Mouse (Mus musculus): Measurements from ENCODE around the gene Krtap26-1. TPM values are rescaled to one million over a fixed set of nuclear protein-coding genes. Genes with fewer than 3 reads are reported as not detected.
A peak's percentile ranks its signal among the peaks of the same experiment; 100 is the strongest.

Gene Krtap26-1
- total RNA-seq (2021): not detected
- long read RNA-seq, experiment 1: 0 reads
- long read RNA-seq, experiment 2: 0 reads

DNA sequence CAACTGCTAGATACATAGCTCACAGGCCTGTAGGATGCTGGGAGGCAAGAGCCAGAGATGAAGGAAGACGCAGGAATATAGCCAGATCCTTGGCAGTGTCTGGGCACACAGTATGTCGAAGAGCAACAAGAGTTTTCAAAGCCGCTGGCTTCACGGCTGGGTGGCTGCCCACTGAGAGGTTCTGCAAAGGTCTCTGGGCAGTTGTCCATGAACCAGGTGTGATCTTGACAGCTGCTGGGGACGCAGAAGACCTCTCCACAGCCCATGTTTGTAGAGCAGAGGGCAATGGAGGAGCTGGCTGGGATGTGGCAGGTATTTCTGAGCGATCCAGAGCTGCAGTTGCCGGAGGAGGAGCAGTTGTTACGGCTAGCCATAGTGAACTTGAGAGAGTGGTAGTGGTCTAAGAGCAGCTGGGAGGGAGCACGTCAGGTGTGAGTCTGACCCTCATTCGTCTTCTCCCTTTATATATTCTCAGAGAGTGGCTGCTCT lies at the start of gene Krtap26-1:
Krtap26-1 (minus strand) TSS at position 439 of the 489 bp plus-strand sequence.
- DNase-seq: no peak
- intact Hi-C loops (cut with DNase I): no loop called here

DNA sequence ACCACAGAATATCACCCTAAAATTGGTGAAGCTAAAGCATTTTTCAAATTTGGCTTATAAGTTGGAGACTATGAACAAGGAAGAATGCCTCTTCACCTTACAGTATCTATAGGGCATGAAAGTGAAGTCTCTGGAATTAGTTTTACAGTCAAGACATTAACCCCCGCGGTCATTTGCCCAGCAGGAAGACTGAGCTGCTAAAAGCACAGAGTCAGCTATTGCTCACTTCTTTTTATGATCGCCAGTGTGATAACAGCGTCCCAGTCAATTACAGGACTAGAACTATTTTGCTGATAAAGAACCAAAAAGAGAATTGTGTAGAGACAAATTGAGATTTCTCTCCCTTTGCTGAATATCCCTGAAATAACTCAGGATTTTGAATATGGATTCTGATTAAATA lies 48.7 kb upstream of the Krtap26-1 start:
- intact Hi-C loops (cut with DNase I): no loop called here
- DNase-seq: no peak

- no peak for DNase-seq
- intact Hi-C loops (cut with DNase I): no loop called here
These were observed 33.7 kb upstream of the Krtap26-1 start for GRCm38 (mm10) chr16:88681282-88681681.

DNA sequence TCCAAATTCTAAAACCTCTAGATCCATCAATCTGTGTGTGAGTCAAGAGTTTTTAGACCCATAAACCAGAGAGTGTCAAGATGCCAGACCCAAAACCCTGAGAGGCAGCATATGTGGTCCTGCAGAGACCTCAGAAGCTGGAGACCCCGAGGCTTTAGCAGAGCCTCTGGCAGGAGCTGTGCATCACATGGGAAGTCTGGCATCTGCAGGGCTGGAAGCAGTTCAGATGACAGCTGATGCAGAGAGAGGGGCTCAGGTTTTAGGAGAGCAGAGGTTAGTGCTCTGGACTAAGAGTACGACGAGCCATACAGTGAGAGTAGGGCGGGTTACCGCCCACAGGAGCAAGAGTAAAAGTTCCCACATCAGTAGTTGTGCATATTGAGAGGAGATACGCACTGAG lies 31.5 kb upstream of the Krtap26-1 start:
- DNase-seq: no peak
- intact Hi-C loops (cut with DNase I): no loop called here

GRCm38 (mm10) chr16:88671571-88671970 lies 24.0 kb upstream of the Krtap26-1 start, which contains the start of gene Krtap27-1:
TSS of gene Krtap27-1 (minus strand) at chr16:88671671.
- intact Hi-C loops (cut with DNase I): no loop called here
- DNase-seq: no peak

DNA sequence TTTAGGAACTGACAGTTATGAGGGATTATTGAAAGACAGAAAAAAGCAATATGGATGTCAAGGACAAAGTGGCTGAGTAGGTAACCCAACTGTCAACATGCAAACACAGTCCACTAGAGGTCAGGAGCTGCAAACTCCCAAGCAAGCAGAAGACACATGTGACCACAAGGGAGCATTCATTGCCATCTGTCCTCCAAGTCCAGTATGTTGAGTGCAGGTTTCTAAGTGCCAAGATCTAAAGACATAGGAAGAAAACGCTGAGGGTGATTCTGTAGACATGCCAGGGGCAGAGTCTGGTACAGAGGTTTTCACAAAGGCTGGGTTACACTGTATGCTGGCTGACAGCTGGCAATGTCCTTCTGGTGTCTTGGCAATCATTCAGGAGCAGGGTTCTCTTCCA lies 9.8 kb upstream of the Krtap26-1 start:
- intact Hi-C loops (cut with DNase I): no loop called here

DNA sequence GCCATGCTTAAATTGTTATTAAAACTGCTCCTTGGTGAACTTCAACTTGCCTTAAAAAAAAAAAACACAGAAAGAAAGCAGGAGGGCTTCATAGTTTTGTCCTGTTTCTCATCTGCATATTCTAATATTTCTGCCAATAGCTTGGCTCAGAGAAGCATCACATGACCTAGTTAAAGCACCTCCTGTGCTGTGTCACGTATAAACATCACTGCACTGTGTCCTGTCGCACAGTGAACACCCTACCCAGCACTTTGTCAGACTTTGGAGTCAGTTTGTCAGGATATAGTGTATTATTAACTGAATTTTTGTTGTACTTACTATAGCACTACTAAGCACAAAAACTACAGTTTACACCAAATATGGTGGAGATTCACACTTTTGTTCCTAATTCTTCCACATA lies 4.4 kb upstream of the Krtap26-1 start:
- DNase-seq: no peak
- intact Hi-C loops (cut with DNase I): no loop called here

More for the DNA sequence above, 9.8 kb upstream of the Krtap26-1 start:
- no peak for DNase-seq

GRCm38 (mm10) chr16:88651082-88651481 lies 3.5 kb upstream of the Krtap26-1 start:
- DNase-seq: no peak
- intact Hi-C loops (cut with DNase I): no loop called here

DNA sequence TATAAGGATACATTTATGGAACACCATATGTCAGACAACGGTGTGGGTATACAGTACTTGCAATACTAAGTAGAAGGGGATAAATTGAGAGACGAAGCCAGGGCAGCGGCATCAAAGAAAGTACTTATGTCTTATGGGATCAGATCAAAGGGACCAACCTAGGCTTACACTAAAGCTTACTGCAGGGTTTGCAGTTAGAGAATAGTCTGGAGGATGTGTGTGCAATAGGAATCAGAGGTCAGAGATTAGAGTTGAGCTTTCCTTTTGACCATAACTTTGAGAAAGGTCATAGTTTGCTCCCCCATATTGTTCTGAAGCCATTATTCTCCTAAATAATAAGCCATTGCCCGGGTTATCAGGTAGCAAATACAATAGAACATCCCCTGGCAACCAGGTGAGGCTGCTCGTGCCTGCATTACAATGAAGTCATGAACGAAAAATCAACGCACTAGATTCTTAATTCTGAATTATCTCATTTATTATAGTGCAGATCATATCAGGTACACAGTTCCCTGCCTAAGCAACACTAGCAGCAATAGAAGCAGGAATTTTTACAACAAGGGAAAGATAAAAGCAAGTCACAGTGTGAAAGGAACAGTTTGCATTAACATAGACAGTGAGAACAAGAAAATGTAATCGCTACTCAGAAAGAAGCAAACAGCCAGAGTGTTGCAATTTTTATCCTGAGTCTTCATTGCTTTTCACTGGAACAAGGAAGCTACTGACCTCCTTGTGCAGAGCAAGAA lies 1.1 kb downstream of the Krtap26-1 start:
- intact Hi-C loops (cut with DNase I): no loop called here
- DNase-seq: no peak

- DNase-seq: no peak
- intact Hi-C loops (cut with DNase I): no loop called here
These were observed 7.5 kb downstream of the Krtap26-1 start for GRCm38 (mm10) chr16:88640053-88640452.

GRCm38 (mm10) chr16:88635142-88635541 lies 12.5 kb downstream of the Krtap26-1 start:
- peak in 1 of 2 experiments; percentile 24 for DNase-seq
- intact Hi-C loops (cut with DNase I): no loop called here

DNA sequence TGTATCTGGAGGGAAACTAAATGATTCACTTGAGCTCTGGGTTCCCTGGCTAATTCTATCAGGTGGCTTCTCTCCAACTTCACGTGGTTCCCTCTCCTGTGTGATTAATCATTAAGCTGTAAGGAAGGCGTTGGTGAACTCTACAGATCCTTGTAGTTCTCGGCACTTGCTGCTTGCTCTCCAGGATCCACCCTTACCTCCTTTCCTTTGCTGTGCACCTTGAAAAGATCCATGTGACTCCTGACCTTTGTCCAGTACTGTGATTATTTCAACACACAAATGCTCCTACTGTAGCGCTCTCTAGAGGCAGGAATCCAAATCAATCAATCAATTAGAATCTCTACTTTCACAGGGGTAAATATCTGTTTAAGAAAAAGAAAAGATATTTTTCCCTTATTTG lies 16.1 kb downstream of the Krtap26-1 start:
- intact Hi-C loops (cut with DNase I): no loop called here
- no peak for DNase-seq

GRCm38 (mm10) chr16:88627566-88627965 lies 20.0 kb downstream of the Krtap26-1 start, which contains the start of gene 2310079G19Rik:
TSS of gene 2310079G19Rik (minus strand) at chr16:88627666.
- no peak for DNase-seq

GRCm38 (mm10) chr16:88612712-88613111 lies 34.9 kb downstream of the Krtap26-1 start:
- intact Hi-C loops (cut with DNase I): no loop called here
- DNase-seq: no peak

More at GRCm38 (mm10) chr16:88627566-88627965, 20.0 kb downstream of the Krtap26-1 start, which contains the start of gene 2310079G19Rik:
- intact Hi-C loops (cut with DNase I): no loop called here

DNA sequence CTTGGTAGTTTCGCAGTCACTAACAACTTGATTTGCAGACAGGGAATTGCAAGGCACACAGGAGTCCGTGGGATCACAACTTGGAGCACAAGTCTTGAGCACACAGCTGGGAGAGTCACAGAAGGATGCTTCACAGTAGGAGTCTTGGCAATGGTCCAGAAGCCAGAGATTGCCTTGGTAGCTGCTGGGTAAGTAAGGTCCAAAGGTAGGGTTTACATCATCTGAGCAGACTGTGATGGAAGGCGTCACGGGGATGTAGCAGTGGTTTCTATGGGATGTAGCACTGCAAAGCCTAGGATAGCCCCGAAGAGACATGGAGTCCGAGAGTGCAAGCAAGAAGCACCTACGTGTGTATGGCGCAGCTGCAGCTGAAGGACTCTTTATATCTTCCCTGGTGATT lies 35.7 kb downstream of the Krtap26-1 start, which contains the start of gene Krtap24-1:
Krtap24-1 (minus strand) TSS at position 358 of the 400 bp plus-strand sequence.
- intact Hi-C loops (cut with DNase I): no loop called here
- no peak for DNase-seq

DNA sequence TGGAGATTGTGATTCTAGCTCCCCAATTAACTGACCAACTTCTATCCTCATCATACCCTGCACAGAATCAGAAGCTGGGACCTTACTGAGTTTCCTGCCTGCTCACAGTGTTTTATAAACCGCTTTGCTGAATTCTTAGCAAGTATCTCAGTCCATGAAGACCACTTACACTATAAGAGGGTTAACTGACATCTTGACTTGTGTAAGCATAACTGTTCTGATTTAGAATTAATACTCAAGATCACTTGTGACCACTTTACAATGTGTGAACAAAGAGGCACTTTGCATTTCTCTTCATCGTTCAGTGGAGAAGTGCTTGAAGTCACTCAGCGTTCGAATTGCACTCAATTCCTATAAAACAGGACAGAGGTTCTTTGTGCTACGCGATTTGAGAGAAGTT lies 43.0 kb downstream of the Krtap26-1 start:
- no peak for DNase-seq
- intact Hi-C loops (cut with DNase I): no loop called here

- no peak for DNase-seq
- intact Hi-C loops (cut with DNase I): no loop called here
These were observed 45.1 kb downstream of the Krtap26-1 start for GRCm38 (mm10) chr16:88602464-88602863.

- intact Hi-C loops (cut with DNase I): no loop called here
- no peak for DNase-seq
These were observed 47.3 kb downstream of the Krtap26-1 start for GRCm38 (mm10) chr16:88600303-88600702.

- no peak for DNase-seq
- intact Hi-C loops (cut with DNase I): no loop called here
These were observed 47.9 kb downstream of the Krtap26-1 start for GRCm38 (mm10) chr16:88599504-88600237.
